Mouse (Mus musculus) neural tube, embryonic 11.5 days (tissue): ENCODE results near the gene Itfg2. TPM values are rescaled to one million over a fixed set of nuclear protein-coding genes. Genes with fewer than 3 reads are reported as not detected.

Experiments used
- ATAC-seq: fragments of 200-750 bp; cut with Nextera tagmentation; 2 replicates; pipeline ENCODE4 v1.8.0; 2017; ENCODE audit warnings: moderate number of reproducible peaks, mild to moderate bottlenecking, moderate TSS enrichment, moderate library complexity; ENCODE audit not compliant: insufficient read depth, low FRiP score, low TSS enrichment
- DNase-seq: peaks from one replicate; pipeline ENCODE4 v3.0.0-alpha.2; 2015; ENCODE audit warnings: low spot score
- H3K27ac ChIP-seq: fragments of 300-500 bp; sonication (generic); 2 replicates; pipeline ENCODE4 v1.5.1; 2014; ENCODE audit warnings: low read depth, mild to moderate bottlenecking, low read length
- H3K27me3 ChIP-seq: fragments of 300-500 bp; sonication (generic); 2 replicates; pipeline ENCODE4 v1.6.1; 2014; ENCODE audit warnings: mild to moderate bottlenecking, low read length, mixed read lengths; ENCODE audit not compliant: control insufficient read depth, insufficient read depth
- H3K36me3 ChIP-seq: fragments of 300-500 bp; sonication (generic); 2 replicates; pipeline ENCODE4 v1.6.1; 2014; ENCODE audit warnings: mild to moderate bottlenecking, low read length, moderate library complexity, mixed read lengths; ENCODE audit not compliant: control insufficient read depth, insufficient read depth
- H3K4me1 ChIP-seq: fragments of 300-500 bp; sonication (generic); 2 replicates; pipeline ENCODE4 v1.6.1; 2014; ENCODE audit warnings: low read length, mixed read lengths; ENCODE audit not compliant: control insufficient read depth, insufficient read depth
- H3K4me2 ChIP-seq: fragments of 300-500 bp; sonication (generic); 2 replicates; pipeline ENCODE4 v1.6.1; 2014; ENCODE audit warnings: low read depth, mild to moderate bottlenecking, moderate library complexity
- H3K4me3 ChIP-seq: fragments of 300-500 bp; sonication (generic); 2 replicates; pipeline ENCODE4 v1.5.1; 2014; ENCODE audit warnings: low read depth, low read length
- H3K9ac ChIP-seq: fragments of 300-500 bp; sonication (generic); 2 replicates; pipeline ENCODE4 v1.6.1; 2014; ENCODE audit warnings: mild to moderate bottlenecking, low read length
- H3K9me3 ChIP-seq: fragments of 300-500 bp; sonication (generic); 2 replicates; pipeline ENCODE4 v1.6.1; 2016; ENCODE audit warnings: low read length; ENCODE audit not compliant: control insufficient read depth
- WGBS: fragments of 180-500 bp; shearing (Covaris S2); extraction: QIAGEN DNeasy Blood & Tissue Kit; methylation state at CpG from one replicate; pipeline ENCODE4 v1.1.7; 2014; 5-methylcytosine and 5-hydroxymethylcytosine counted together
- polyA plus RNA-seq: library from polyadenylated mRNA; unstranded; fragments of >200 nt; fragmentation: Nextera tagmentation; extraction: Ambion mirVana; gene quantifications from 2 replicates; pipeline ENCODE4 v1.2.1, GENCODE M21; 2014

The Itfg2 gene
- polyA plus RNA-seq, 1 experiment from 2014 or later, result 28.8 TPM

GRCm38 (mm10) chr6:128429300-128429699 is 4.6 kb upstream of the Itfg2 start:
- H3K4me1 ChIP-seq, result no peaks in the 10 kb centered on the region
- H3K4me3 ChIP-seq, result no peak overlapping the region
- 98% methylated on average over 2 of the region's 2 CpGs for whole genome bisulfite sequencing
- H3K27ac ChIP-seq, result no peak overlapping the region
- DNase-seq, result no peak
- H3K36me3 ChIP-seq, result peaks cover 31% of the 10 kb centered on the region
- no peak overlapping the region for H3K4me2 ChIP-seq
- no peaks in the 10 kb centered on the region for H3K9me3 ChIP-seq
- no peak for ATAC-seq
- H3K27me3 ChIP-seq, result no peaks in the 10 kb centered on the region
- no peak overlapping the region for H3K9ac ChIP-seq

GRCm38 (mm10) chr6:128427571-128427970 is 2.8 kb upstream of the Itfg2 start:
- no peak overlapping the region for H3K27ac ChIP-seq
- H3K4me3 ChIP-seq, result no peak overlapping the region
- ATAC-seq, result no peak
- WGBS, result 91% methylated on average over 5 of the region's 5 CpGs
- no peak overlapping the region for H3K4me2 ChIP-seq
- H3K27me3 ChIP-seq, result no peaks in the 10 kb centered on the region
- no peaks in the 10 kb centered on the region for H3K9me3 ChIP-seq
- DNase-seq, result no peak
- no peak overlapping the region for H3K9ac ChIP-seq
- H3K4me1 ChIP-seq, result no peaks in the 10 kb centered on the region; the same call in 1 of the 2 replicates
- H3K36me3 ChIP-seq, result peaks cover 23% of the 10 kb centered on the region

GRCm38 (mm10) chr6:128425046-128425445 is 315 bp upstream of the Itfg2 start:
- H3K36me3 ChIP-seq, result peaks cover 5% of the 10 kb centered on the region; the same call in 1 of the 2 replicates
- peak overlapping the region; percentile 61 for H3K4me2 ChIP-seq
- DNase-seq, result no peak
- peak overlapping the region; percentile 67 for H3K4me3 ChIP-seq
- H3K9ac ChIP-seq, result peak overlapping the region; percentile 85
- H3K27me3 ChIP-seq, result no peaks in the 10 kb centered on the region
- H3K9me3 ChIP-seq, result no peaks in the 10 kb centered on the region
- 21% methylated on average over 9 of the region's 9 CpGs for WGBS
- peak; percentile 8; the same call in 1 of the 2 replicates for ATAC-seq
- H3K27ac ChIP-seq, result peak overlapping the region; percentile 93; the same call in 1 of the 2 replicates
- H3K4me1 ChIP-seq, result no peaks in the 10 kb centered on the region; the same call in 1 of the 2 replicates

GRCm38 (mm10) chr6:128423496-128424268 is 1.0 kb downstream of the Itfg2 start:
- peak overlapping the region; percentile 93; the same call in 1 of the 2 replicates for H3K27ac ChIP-seq
- peak overlapping the region; percentile 85 for H3K9ac ChIP-seq

GRCm38 (mm10) chr6:128421480-128421879 is 3.3 kb downstream of the Itfg2 start:
- no peak for ATAC-seq

More at GRCm38 (mm10) chr6:128423496-128424268, 1.0 kb downstream of the Itfg2 start:
- H3K4me2 ChIP-seq, result peak overlapping the region; percentile 61
- H3K4me1 ChIP-seq, result no peaks in the 10 kb centered on the region; the same call in 1 of the 2 replicates
- H3K9me3 ChIP-seq, result no peaks in the 10 kb centered on the region
- 51% methylated on average over 15 of the region's 16 CpGs for WGBS
- DNase-seq (no peak), ATAC-seq (no peak)
- no peaks in the 10 kb centered on the region; the same call in 1 of the 2 replicates for H3K36me3 ChIP-seq
- no peaks in the 10 kb centered on the region for H3K27me3 ChIP-seq
- peak overlapping the region; percentile 67 for H3K4me3 ChIP-seq

DNA sequence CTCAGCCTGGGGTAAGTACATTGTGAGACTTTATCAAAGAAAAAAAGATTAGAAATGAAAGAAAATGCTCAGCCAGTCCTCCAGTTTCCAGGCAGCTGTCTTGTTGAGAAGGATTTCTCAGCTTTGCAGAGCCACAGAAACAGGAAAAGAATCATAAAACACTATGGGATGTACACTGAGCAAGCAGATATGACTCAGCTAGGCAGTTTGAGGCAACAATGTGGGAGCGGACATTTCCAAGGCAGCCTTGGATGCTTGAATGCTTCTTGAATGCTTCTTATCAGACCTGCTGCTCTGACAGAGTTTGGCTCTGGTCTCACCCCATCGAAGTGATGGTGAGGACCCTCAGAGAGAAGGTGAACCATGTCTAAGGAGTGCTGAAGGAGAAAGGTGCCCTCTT is 3.7 kb downstream of the Itfg2 start:
- Histone ChIP-seq H3K4me1 (no peaks in the 10 kb centered on the region; the same call in 1 of the 2 replicates), H3K36me3 (no peaks in the 10 kb centered on the region; the same call in 1 of the 2 replicates), H3K9ac (no peak overlapping the region), H3K27ac (no peak overlapping the region), H3K27me3 (no peaks in the 10 kb centered on the region), H3K9me3 (no peaks in the 10 kb centered on the region), H3K4me3 (no peak overlapping the region), H3K4me2 (no peak overlapping the region)
- WGBS, result 98% methylated on average over 2 of the region's 2 CpGs
- ATAC-seq (no peak), DNase-seq (no peak)

More at GRCm38 (mm10) chr6:128421480-128421879, 3.3 kb downstream of the Itfg2 start:
- Histone ChIP-seq H3K27me3 (no peaks in the 10 kb centered on the region), H3K9me3 (no peaks in the 10 kb centered on the region), H3K4me2 (no peak overlapping the region), H3K36me3 (no peaks in the 10 kb centered on the region; the same call in 1 of the 2 replicates), H3K9ac (no peak overlapping the region), H3K4me3 (no peak overlapping the region), H3K27ac (no peak overlapping the region), H3K4me1 (no peaks in the 10 kb centered on the region; the same call in 1 of the 2 replicates)
- WGBS, result 85% methylated on average over 3 of the region's 3 CpGs
- DNase-seq, result no peak

GRCm38 (mm10) chr6:128418076-128418475 is 6.7 kb downstream of the Itfg2 start:
- H3K27me3 ChIP-seq, result no peaks in the 10 kb centered on the region
- H3K4me1 ChIP-seq, result no peaks in the 10 kb centered on the region
- no peak overlapping the region for H3K27ac ChIP-seq
- 90% methylated on average over 1 of the region's 1 CpGs for WGBS
- H3K4me2 ChIP-seq, result no peak overlapping the region
- ATAC-seq, result no peak
- H3K9ac ChIP-seq, result no peak overlapping the region
- no peaks in the 10 kb centered on the region for H3K9me3 ChIP-seq
- no peaks in the 10 kb centered on the region; the same call in 1 of the 2 replicates for H3K36me3 ChIP-seq
- no peak overlapping the region for H3K4me3 ChIP-seq
- DNase-seq, result no peak

GRCm38 (mm10) chr6:128416169-128416568 is 8.6 kb downstream of the Itfg2 start:
- WGBS, result 90% methylated on average over 5 of the region's 5 CpGs
- Histone ChIP-seq H3K4me2 (no peak overlapping the region), H3K4me1 (no peaks in the 10 kb centered on the region), H3K27me3 (no peaks in the 10 kb centered on the region), H3K9ac (no peak overlapping the region), H3K36me3 (peaks cover 3% of the 10 kb centered on the region; the same call in 1 of the 2 replicates), H3K9me3 (no peaks in the 10 kb centered on the region), H3K4me3 (no peak overlapping the region), H3K27ac (no peak overlapping the region)
- DNase-seq (no peak), ATAC-seq (no peak)
